Mouse (Mus musculus) cerebellum, adult (tissue): Measurements from ENCODE around the gene Acp6.

Source experiments
- ATAC-seq: cut with Nextera tagmentation; 2 replicates; pipeline ENCODE4 v1.9.2; 2017; ENCODE audit warnings: mild to moderate bottlenecking, moderate library complexity, mixed read lengths; ENCODE audit not compliant: insufficient number of reproducible peaks, low FRiP score, low TSS enrichment

Acp6 gene

GRCm38 (mm10) chr3:97185098-97185860 is 26.7 kb downstream of the Acp6 start:
- ATAC-seq: peak; percentile 57

GRCm38 (mm10) chr3:97196571-97196970 is 38.0 kb downstream of the Acp6 start:
- ATAC-seq: no peak

- ATAC-seq: no peak
These were observed 40.7 kb downstream of the Acp6 start for GRCm38 (mm10) chr3:97199261-97199660.

GRCm38 (mm10) chr3:97201943-97202342 is 43.4 kb downstream of the Acp6 start:
- peak; percentile 53; the same call in 1 of the 2 replicates for ATAC-seq

GRCm38 (mm10) chr3:97203880-97204279 is 45.3 kb downstream of the Acp6 start:
- no peak for ATAC-seq

DNA sequence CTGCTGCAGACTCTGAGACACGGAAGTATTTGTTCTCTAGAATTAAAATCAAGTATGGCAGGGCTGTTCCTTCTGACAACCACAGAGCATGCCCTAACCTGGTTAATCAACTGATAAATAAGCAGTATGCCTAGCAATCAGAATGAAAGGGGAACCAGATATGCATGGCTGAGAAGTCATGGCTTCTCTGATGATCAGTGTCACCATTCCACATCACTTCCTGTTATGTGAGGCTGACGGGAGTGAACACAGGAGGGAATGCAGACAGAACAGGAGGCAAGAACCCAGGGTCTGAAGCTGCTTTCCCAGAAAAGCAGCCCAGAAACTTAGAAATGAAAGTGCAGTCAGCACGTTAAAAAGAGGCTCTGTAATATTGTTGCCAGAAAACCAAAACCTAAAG is 47.9 kb downstream of the Acp6 start:
- no peak for ATAC-seq

DNA sequence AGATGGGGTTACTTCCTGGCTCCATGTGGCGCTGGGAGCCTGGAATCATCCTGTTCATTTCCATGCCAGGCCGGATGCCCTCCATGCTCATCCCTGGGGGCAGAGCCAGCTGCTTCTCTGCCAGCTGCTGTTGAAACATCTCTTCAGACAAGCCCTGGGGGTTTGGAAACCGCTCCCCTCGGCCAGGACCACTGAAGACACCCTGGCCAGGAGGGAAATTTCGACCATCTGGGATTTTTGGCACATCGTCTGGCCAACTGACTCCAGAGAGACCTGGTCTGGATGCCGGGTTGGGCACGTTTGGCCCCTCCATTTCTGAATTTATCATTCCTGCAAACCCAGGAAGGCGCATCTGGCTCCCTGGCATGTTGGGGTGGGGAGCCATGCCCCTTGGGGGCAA is 50.8 kb downstream of the Acp6 start:
- no peak; the same call in 1 of the 2 replicates for ATAC-seq

GRCm38 (mm10) chr3:97211177-97211576 is 52.6 kb downstream of the Acp6 start:
- ATAC-seq: no peak

- ATAC-seq: no peak
These were observed 55.3 kb downstream of the Acp6 start for GRCm38 (mm10) chr3:97213871-97214270.

- ATAC-seq: no peak
These were observed 55.9 kb downstream of the Acp6 start for GRCm38 (mm10) chr3:97214439-97214838.

- no peak for ATAC-seq
These were observed 56.9 kb downstream of the Acp6 start for GRCm38 (mm10) chr3:97215526-97215925.

- ATAC-seq: no peak
These were observed 64.7 kb downstream of the Acp6 start for GRCm38 (mm10) chr3:97223261-97223660.

- no peak for ATAC-seq
These were observed 66.7 kb downstream of the Acp6 start for GRCm38 (mm10) chr3:97225231-97225630.

- no peak for ATAC-seq
These were observed 68.1 kb downstream of the Acp6 start for GRCm38 (mm10) chr3:97226719-97227118.
